In the genomic region with DNA sequence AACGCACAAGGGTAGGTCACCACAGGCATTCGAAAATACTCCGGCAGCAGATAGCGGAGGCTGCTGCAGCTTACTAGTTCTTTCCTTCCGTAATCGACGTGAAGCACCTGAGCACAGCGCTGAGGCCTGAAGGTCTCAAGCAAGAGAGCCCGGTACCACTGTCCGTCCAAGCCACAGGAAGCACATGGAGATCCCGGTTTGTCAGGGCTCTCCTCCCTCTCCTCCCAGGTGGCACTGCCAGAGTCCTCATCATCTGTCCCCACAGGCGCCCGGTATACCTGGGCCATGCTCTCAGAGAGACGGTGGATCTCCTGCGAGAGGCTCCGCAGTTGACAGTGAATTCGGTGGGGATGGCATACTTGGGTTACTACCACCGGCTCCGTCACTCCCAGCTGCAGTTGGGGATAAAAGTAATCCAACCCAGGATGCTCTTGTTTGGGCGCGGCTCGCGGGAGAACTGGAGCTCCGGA, we compare ENCODE assay signal across 8 mouse cellular contexts. TPM values are rescaled to one million over a fixed set of nuclear protein-coding genes. Genes with fewer than 3 reads are reported as not detected.
DNase-seq lines count a peak whose midpoint lies in the region; ATAC-seq and TF ChIP-seq lines count a peak whose summit lies in the region.

No protein-coding gene starts in this region.

- DNase-seq in heart, adult 11 months: peak; percentile 57
- no peak for DNase-seq in heart, adult 8-10 months (ENCODE audit: low spot score)
- DNase-seq in hindbrain, embryonic 11.5 days (ENCODE audit: low spot score): peak; percentile 22
- DNase-seq in liver, postnatal 0 days: no peak
- no peak for DNase-seq in cerebellum, adult 9-10 months
- DNase-seq in right cerebral cortex, postnatal 14 days: no peak
- DNase-seq in cerebellum, adult 2 months: no peak

- peaks cover 16% of the 10 kb centered on the region for H3K4me1 ChIP-seq in E14TG2a.4 (replicated peaks; ENCODE audit: low read depth, low read length)
- no peaks in the 10 kb centered on the region; the same call in 1 of the 2 replicates for H3K4me1 ChIP-seq in hindbrain, embryonic 11.5 days (replicated peaks; ENCODE audit: control insufficient read depth, insufficient read depth, low read length)
- peaks cover 10% of the 10 kb centered on the region for H3K4me1 ChIP-seq in liver, postnatal 0 days (ENCODE audit: insufficient read depth)
- H3K4me1 ChIP-seq in cerebellum, adult 2 months (ENCODE audit: control insufficient read depth, insufficient read depth, low read length): no peaks in the 10 kb centered on the region; the same call in 1 of the 2 replicates

- peak overlapping the region; percentile 62 for H3K4me2 ChIP-seq in hindbrain, embryonic 11.5 days (replicated peaks; ENCODE audit: low read depth, low read length)
- H3K4me2 ChIP-seq in liver, postnatal 0 days (ENCODE audit: low read depth, low read length): 0 out of 2 replicates have a peak overlapping the region, but pooled peaks have one; percentile 44

- no peak for TF ChIP-seq POLR2A in cerebellum, adult 2 months (IDR thresholded peaks at IDR 0.05; ENCODE audit: borderline replicate concordance, insufficient read depth, low read length)

- 0 out of 2 replicates have a peak, but pooled peaks have one; percentile 4 for ATAC-seq in hindbrain, embryonic 11.5 days (ENCODE audit: low FRiP score)
- no peak for ATAC-seq in liver, postnatal 0 days

- H3K27me3 ChIP-seq in E14TG2a.4 (ENCODE audit: insufficient read depth, low read length): peaks cover 88% of the 10 kb centered on the region
- H3K27me3 ChIP-seq in hindbrain, embryonic 11.5 days (ENCODE audit: control insufficient read depth, insufficient read depth, low read length): peaks cover 25% of the 10 kb centered on the region
- peaks cover 37% of the 10 kb centered on the region for H3K27me3 ChIP-seq in liver, postnatal 0 days (ENCODE audit: insufficient read depth, low read length)
- H3K27me3 ChIP-seq in cerebellum, adult 2 months (ENCODE audit: control insufficient read depth, insufficient read depth, low read length): peaks cover 3% of the 10 kb centered on the region; the same call in 1 of the 2 replicates

- no peak for TF ChIP-seq EP300 in liver, postnatal 0 days (IDR thresholded peaks at IDR 0.05; ENCODE audit: low read depth)

- peak overlapping the region; percentile 77 for H3K4me3 ChIP-seq in E14TG2a.4 (replicated peaks; ENCODE audit: low read length)
- no peak overlapping the region; the same call in 1 of the 2 replicates for H3K4me3 ChIP-seq in hindbrain, embryonic 11.5 days (ENCODE audit: low read depth, low read length)
- peak overlapping the region; percentile 26; the same call in 1 of the 2 replicates for H3K4me3 ChIP-seq in liver, postnatal 0 days (ENCODE audit: low read depth, low read length)
- no peak overlapping the region for H3K4me3 ChIP-seq in cerebellum, adult 2 months (replicated peaks; ENCODE audit: insufficient read depth, low read depth, low read length)

- H3K9ac ChIP-seq in hindbrain, embryonic 11.5 days (ENCODE audit: low read depth, low read length): no peak overlapping the region
- no peak overlapping the region for H3K9ac ChIP-seq in liver, postnatal 0 days (replicated peaks)

- H3K9me3 ChIP-seq in E14TG2a.4 (ENCODE audit: low read length): no peaks in the 10 kb centered on the region
- no peaks in the 10 kb centered on the region for H3K9me3 ChIP-seq in hindbrain, embryonic 11.5 days (ENCODE audit: control insufficient read depth, low read length)
- H3K9me3 ChIP-seq in liver, postnatal 0 days (ENCODE audit: low read length): no peaks in the 10 kb centered on the region

- H3K36me3 ChIP-seq in E14TG2a.4 (ENCODE audit: insufficient read depth, low read length): no peaks in the 10 kb centered on the region
- no peaks in the 10 kb centered on the region for H3K36me3 ChIP-seq in hindbrain, embryonic 11.5 days (ENCODE audit: control insufficient read depth, insufficient read depth, low read length)
- no peaks in the 10 kb centered on the region for H3K36me3 ChIP-seq in liver, postnatal 0 days (replicated peaks; ENCODE audit: insufficient read depth, low read length)

- no peak for TF ChIP-seq CTCF in E14TG2a.4 (conservative IDR thresholded peaks at IDR 0.05; ENCODE audit: low read length)
- TF ChIP-seq CTCF in liver, postnatal 0 days (IDR thresholded peaks at IDR 0.05; ENCODE audit: low read depth): no peak
- TF ChIP-seq CTCF in cerebellum, adult 2 months (IDR thresholded peaks at IDR 0.05; ENCODE audit: borderline replicate concordance, insufficient read depth, low read depth, low read length): no peak

- no peak overlapping the region for H3K27ac ChIP-seq in hindbrain, embryonic 11.5 days (ENCODE audit: low read depth, low read length)
- H3K27ac ChIP-seq in liver, postnatal 0 days (ENCODE audit: low read depth): no peak overlapping the region
- no peak overlapping the region for H3K27ac ChIP-seq in cerebellum, adult 2 months (ENCODE audit: insufficient read depth, low read length)

- WGBS in hindbrain, embryonic 11.5 days: 19% methylated on average over 24 of the region's 24 CpGs
- WGBS in liver, postnatal 0 days (ENCODE audit: insufficient replicate concordance): 22% methylated on average over 24 of the region's 24 CpGs
- 29% methylated on average over 24 of the region's 24 CpGs for WGBS in cerebellum, adult 2 months

RNA-seq across cellular contexts. Expression of a gene that starts 1.0 kb away (rescaled TPM):
- under 1 TPM in 1 of 4 experiments, not detected in 3; 0.03 TPM for total RNA-seq in heart, adult 8-10 months (2022)
- polyA plus RNA-seq in hindbrain, embryonic 11.5 days (2014; fragmentation: Nextera tagmentation; extraction: Ambion mirVana): 0.03 and 0.07 TPM in 2 replicates
- not detected in 2 replicates for polyA plus RNA-seq in liver, postnatal 0 days (2015; fragmentation: Nextera tagmentation; extraction: Ambion mirVana)
- 1.6 and 1.9 TPM in 2 replicates for polyA plus RNA-seq in cerebellum, adult 2 months (2012; rRNA removed)

RNA-seq across cellular contexts. Expression of a gene that starts 38.0 kb away (rescaled TPM):
- total RNA-seq in heart, adult 8-10 months (2022): 1 to 10 TPM; 1.3 to 4.1 (median 3.5) TPM
- polyA plus RNA-seq in hindbrain, embryonic 11.5 days (2014; fragmentation: Nextera tagmentation; extraction: Ambion mirVana): 36.8 and 43.2 TPM in 2 replicates
- polyA plus RNA-seq in liver, postnatal 0 days (2015; fragmentation: Nextera tagmentation; extraction: Ambion mirVana): 1.5 and 1.8 TPM in 2 replicates
- 53.2 and 57.1 TPM in 2 replicates for polyA plus RNA-seq in cerebellum, adult 2 months (2012; rRNA removed)

RNA-seq across cellular contexts. Expression of a gene that starts 38.2 kb away (rescaled TPM):
- 1 to 10 TPM; 4.3 to 6.4 (median 5.3) TPM for total RNA-seq in heart, adult 8-10 months (2022)
- polyA plus RNA-seq in hindbrain, embryonic 11.5 days (2014; fragmentation: Nextera tagmentation; extraction: Ambion mirVana): 28.9 and 30.9 TPM in 2 replicates
- polyA plus RNA-seq in liver, postnatal 0 days (2015; fragmentation: Nextera tagmentation; extraction: Ambion mirVana): 70.6 and 74.6 TPM in 2 replicates
- 2.4 and 3.2 TPM in 2 replicates for polyA plus RNA-seq in cerebellum, adult 2 months (2012; rRNA removed)

Comparison
In these comparisons a context has a peak if more than half of its experiments do, and no peak if none do; other contexts are left out.
1. DNase-seq: peak in heart, adult 11 months (single experiment) and hindbrain, embryonic 11.5 days (single experiment); none in heart, adult 8-10 months (single experiment), liver, postnatal 0 days (single experiment), cerebellum, adult 9-10 months (single experiment), right cerebral cortex, postnatal 14 days (single experiment) and cerebellum, adult 2 months (0 of 2).
2. H3K4me3 ChIP-seq: peak in E14TG2a.4 (single experiment) and liver, postnatal 0 days (single experiment); none in hindbrain, embryonic 11.5 days (single experiment) and cerebellum, adult 2 months (single experiment).
3. RNA of a gene that starts 38.0 kb away (polyA plus RNA-seq): 53.2 to 57.1 TPM in cerebellum, adult 2 months and 36.8 to 43.2 TPM in hindbrain, embryonic 11.5 days; 1.5 to 1.8 TPM in liver, postnatal 0 days; every median in the first group is over 10 times any median in the second.